Mouse (Mus musculus) limb, embryonic 14.5 days (tissue): Measurements from ENCODE around the gene Psmd13. TPM values are rescaled to one million over a fixed set of nuclear protein-coding genes. Genes with fewer than 3 reads are reported as not detected.

Experiments used
- ATAC-seq: fragments of 200-750 bp; cut with Nextera tagmentation; 2 replicates; pipeline ENCODE4 v1.8.0; 2017; ENCODE audit warnings: low read depth, moderate number of reproducible peaks, moderate TSS enrichment; ENCODE audit not compliant: low FRiP score
- DNase-seq: peaks from one replicate; pipeline ENCODE4 v3.0.0-alpha.2; 2015; ENCODE audit warnings: low spot score
- H3K27ac ChIP-seq: fragments of 300-500 bp; sonication (generic); replicated peaks from 2 replicates; pipeline ENCODE4 v1.5.1; 2014; ENCODE audit warnings: low read depth, mild to moderate bottlenecking, low read length, moderate library complexity, mixed read lengths
- H3K27me3 ChIP-seq: fragments of 300-500 bp; sonication (generic); 2 replicates; pipeline ENCODE4 v1.6.1; 2014; ENCODE audit warnings: low read length, mixed read lengths; ENCODE audit not compliant: control insufficient read depth, insufficient read depth
- H3K36me3 ChIP-seq: fragments of 300-500 bp; sonication (generic); 2 replicates; pipeline ENCODE4 v1.6.1; 2014; ENCODE audit warnings: mild to moderate bottlenecking, low read length, moderate library complexity, mixed read lengths; ENCODE audit not compliant: control insufficient read depth, insufficient read depth
- H3K4me1 ChIP-seq: fragments of 300-500 bp; sonication (generic); 2 replicates; pipeline ENCODE4 v1.6.1; 2014; ENCODE audit warnings: antibody characterized with exemption, low read length, mixed read lengths; ENCODE audit not compliant: control insufficient read depth, insufficient read depth
- H3K4me2 ChIP-seq: fragments of 300-500 bp; sonication (generic); replicated peaks from 2 replicates; pipeline ENCODE4 v1.6.1; 2014; ENCODE audit warnings: low read depth, mild to moderate bottlenecking, low read length, moderate library complexity; ENCODE audit not compliant: severe bottlenecking
- H3K4me3 ChIP-seq: fragments of 300-500 bp; sonication (generic); replicated peaks from 2 replicates; pipeline ENCODE4 v1.5.1; 2014; ENCODE audit warnings: low read length
- H3K9ac ChIP-seq: fragments of 300-500 bp; sonication (generic); 2 replicates; pipeline ENCODE4 v1.6.1; 2014; ENCODE audit warnings: mild to moderate bottlenecking, low read depth, low read length, moderate library complexity; ENCODE audit not compliant: severe bottlenecking
- H3K9me3 ChIP-seq: fragments of 300-500 bp; sonication (generic); 2 replicates; pipeline ENCODE4 v1.6.1; 2016; ENCODE audit warnings: low read length; ENCODE audit not compliant: control insufficient read depth
- POLR2A ChIP-seq: fragments of 200-500 bp; IDR thresholded peaks from 2 replicates; pipeline ENCODE4 v1.8.0; 2012; ENCODE audit warnings: inconsistent platforms, mild to moderate bottlenecking, moderate library complexity, borderline replicate concordance; ENCODE audit not compliant: insufficient read depth, insufficient read length; ENCODE audit errors: extremely low read depth
- WGBS: fragments of 180-500 bp; shearing (Covaris S2); extraction: QIAGEN DNeasy Blood & Tissue Kit; methylation state at CpG from one replicate; pipeline ENCODE4 v1.1.7; 2014; 5-methylcytosine and 5-hydroxymethylcytosine counted together
- polyA plus RNA-seq, 2 experiments: library from polyadenylated mRNA; depleted of rRNA in 1 of 2; stranded (reverse) in 1 of 2; unstranded in 1 of 2; fragments of >200 nt; fragmentation: Nextera tagmentation in 1 of 2; extraction: Ambion mirVana in 1 of 2; gene quantifications; 2 replicates each; pipeline versions ENCODE4 v1.2.1 to v1.2.3; 2012 to 2014

Gene Psmd13
- polyA plus RNA-seq, 2 experiments = 113 to 133 TPM

- Histone ChIP-seq H3K27ac (no peak overlapping the region), H3K9ac (no peak overlapping the region), H3K4me1 (peaks cover 19% of the 10 kb centered on the region), H3K36me3 (peaks cover 50% of the 10 kb centered on the region), H3K4me2 (peak overlapping the region; percentile 98; the same call in 1 of the 2 replicates), H3K9me3 (no peaks in the 10 kb centered on the region), H3K4me3 (no peak overlapping the region; the same call in 1 of the 2 replicates), H3K27me3 (no peaks in the 10 kb centered on the region)
- DNase-seq (no peak), ATAC-seq (no peak)
- WGBS = 94% methylated on average over 18 of the region's 18 CpGs
- TF ChIP-seq POLR2A = no peak
Observed at GRCm38 (mm10) chr7:140854483-140854882, 27.3 kb upstream of the Psmd13 start.

GRCm38 (mm10) chr7:140855181-140855580 lies 26.6 kb upstream of the Psmd13 start:
- no peak for DNase-seq
- Histone ChIP-seq H3K4me3 (peak overlapping the region; percentile 82), H3K9me3 (no peaks in the 10 kb centered on the region), H3K27me3 (no peaks in the 10 kb centered on the region), H3K4me1 (peaks cover 19% of the 10 kb centered on the region), H3K36me3 (peaks cover 56% of the 10 kb centered on the region), H3K4me2 (peak overlapping the region; percentile 98), H3K27ac (no peak overlapping the region), H3K9ac (peak overlapping the region; percentile 85)
- no peak for ATAC-seq
- whole genome bisulfite sequencing = 79% methylated on average over 9 of the region's 9 CpGs
- no peak for TF ChIP-seq POLR2A

GRCm38 (mm10) chr7:140855860-140856784 lies 25.6 kb upstream of the Psmd13 start, which contains the start of gene Gm45785:
Gene Gm45785, minus strand, starts transcription at chr7:140856331.
- peak; percentile 86 for ATAC-seq
- Histone ChIP-seq H3K9ac (peak within 1 kb of the TSS; percentile 85), H3K4me3 (peak within 1 kb of the TSS; percentile 82), H3K4me2 (peak within 1 kb of the TSS; percentile 98), H3K4me1 (peaks cover 19% of the 10 kb centered on the region), H3K9me3 (no peaks in the 10 kb centered on the region), H3K27me3 (no peaks in the 10 kb centered on the region), H3K36me3 (peaks cover 58% of the 10 kb centered on the region), H3K27ac (peak within 1 kb of the TSS; percentile 83)
- peak; percentile 56; the same call in 1 of the 2 replicates for TF ChIP-seq POLR2A
- WGBS = under 1% methylated on average over 48 of the region's 51 CpGs
- DNase-seq = peak; percentile 90

- Histone ChIP-seq H3K27ac (peak within 1 kb of the TSS; percentile 83), H3K27me3 (no peaks in the 10 kb centered on the region), H3K4me2 (peak within 1 kb of the TSS; percentile 98), H3K9ac (peak within 1 kb of the TSS; percentile 85), H3K4me1 (peaks cover 19% of the 10 kb centered on the region), H3K4me3 (peak within 1 kb of the TSS; percentile 82), H3K9me3 (no peaks in the 10 kb centered on the region), H3K36me3 (peaks cover 59% of the 10 kb centered on the region)
- peak; percentile 86 for ATAC-seq
- TF ChIP-seq POLR2A = peak; percentile 68; the same call in 1 of the 2 replicates
- DNase-seq = peak; percentile 77
- WGBS = under 1% methylated on average over 47 of the region's 50 CpGs
Observed at GRCm38 (mm10) chr7:140856785-140857549, 24.8 kb upstream of the Psmd13 start, which contains the start of gene Ric8a. Gene Ric8a, plus strand, starts transcription at chr7:140856957.
